Mouse (Mus musculus) thymus, postnatal 14 days (tissue): Measurements from ENCODE around the gene Afg3l1.
"Not testable (repeated sequence)": the region's sequence is repeated elsewhere in the genome, so short reads cannot be mapped to it uniquely, and the experiment has no call there.

Experiments
- DNase-seq: peaks from one replicate; pipeline ENCODE4 v3.0.0; 2021

Afg3l1 gene

DNA sequence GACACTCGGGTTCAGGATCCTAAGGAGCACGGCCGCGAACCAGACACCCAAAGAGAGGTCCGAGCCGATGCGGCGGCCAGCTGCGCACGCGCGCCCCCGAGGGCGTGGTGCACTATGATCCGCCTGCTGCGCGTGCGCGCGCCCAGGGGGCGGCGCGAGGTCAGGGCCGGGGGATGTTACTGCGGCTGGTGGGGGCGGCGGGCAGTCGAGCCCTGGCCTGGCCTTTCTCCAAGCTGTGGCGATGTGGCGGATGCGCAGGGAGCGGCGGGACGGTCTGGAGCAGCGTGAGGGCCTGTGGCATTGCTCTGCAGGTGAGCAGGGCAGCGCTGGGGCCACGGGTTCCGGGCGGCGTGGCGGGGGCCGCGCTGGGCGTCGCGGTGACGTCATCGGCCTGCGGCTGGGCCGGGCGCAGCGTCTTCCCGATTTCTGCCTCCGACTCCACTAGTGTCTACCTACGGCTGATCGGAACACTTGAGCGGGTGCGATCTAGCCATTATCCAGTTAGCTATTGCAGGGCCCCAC lies at the start of gene Afg3l1:
Gene Afg3l1, plus strand, starts transcription at position 167 of the 522 bp plus-strand sequence.
- peak; percentile 93 for DNase-seq

GRCm38 (mm10) chr8:123428343-123428893 lies 49.3 kb upstream of the Afg3l1 start:
- no peak for DNase-seq

GRCm38 (mm10) chr8:123428939-123429721 lies 48.6 kb upstream of the Afg3l1 start:
- DNase-seq, result no peak

DNA sequence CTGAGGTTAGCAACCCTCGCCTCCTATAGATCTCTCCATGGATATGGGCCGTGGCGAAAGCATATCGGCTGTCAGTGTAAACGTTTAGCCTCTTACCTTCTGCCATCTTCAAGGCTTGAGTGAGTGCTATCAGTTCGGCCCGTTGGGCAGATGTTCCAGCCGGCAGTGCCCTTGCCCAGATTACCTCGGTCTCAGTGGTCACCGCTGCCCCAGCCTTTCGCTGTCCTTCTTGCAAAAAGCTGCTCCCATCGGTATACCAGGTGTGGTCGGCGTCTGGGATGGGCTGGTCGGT lies 48.0 kb upstream of the Afg3l1 start:
- not testable (repeated sequence) for DNase-seq

DNA sequence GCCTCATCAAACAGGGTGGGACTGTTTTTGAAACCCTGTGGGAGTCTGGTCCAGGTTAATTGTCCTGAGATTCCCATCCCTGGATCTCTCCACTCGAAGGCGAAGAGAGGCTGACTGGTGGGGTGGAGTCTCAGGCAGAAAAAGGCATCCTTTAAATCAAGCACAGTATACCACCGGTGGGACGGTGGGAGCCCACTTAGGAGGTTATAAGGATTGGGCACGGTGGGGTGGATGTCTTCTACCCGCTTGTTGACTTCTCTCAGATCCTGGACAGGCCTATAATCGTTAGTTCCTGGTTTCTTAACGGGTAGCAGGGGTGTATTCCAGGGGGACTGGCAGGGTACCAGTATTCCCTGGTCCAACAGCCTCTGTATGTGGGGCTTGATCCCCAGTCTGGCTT lies 46.8 kb upstream of the Afg3l1 start:
- not testable (repeated sequence) for DNase-seq

GRCm38 (mm10) chr8:123431616-123432365 lies 45.9 kb upstream of the Afg3l1 start:
- DNase-seq, result no peak

GRCm38 (mm10) chr8:123432381-123432780 lies 45.3 kb upstream of the Afg3l1 start:
- no peak for DNase-seq

DNA sequence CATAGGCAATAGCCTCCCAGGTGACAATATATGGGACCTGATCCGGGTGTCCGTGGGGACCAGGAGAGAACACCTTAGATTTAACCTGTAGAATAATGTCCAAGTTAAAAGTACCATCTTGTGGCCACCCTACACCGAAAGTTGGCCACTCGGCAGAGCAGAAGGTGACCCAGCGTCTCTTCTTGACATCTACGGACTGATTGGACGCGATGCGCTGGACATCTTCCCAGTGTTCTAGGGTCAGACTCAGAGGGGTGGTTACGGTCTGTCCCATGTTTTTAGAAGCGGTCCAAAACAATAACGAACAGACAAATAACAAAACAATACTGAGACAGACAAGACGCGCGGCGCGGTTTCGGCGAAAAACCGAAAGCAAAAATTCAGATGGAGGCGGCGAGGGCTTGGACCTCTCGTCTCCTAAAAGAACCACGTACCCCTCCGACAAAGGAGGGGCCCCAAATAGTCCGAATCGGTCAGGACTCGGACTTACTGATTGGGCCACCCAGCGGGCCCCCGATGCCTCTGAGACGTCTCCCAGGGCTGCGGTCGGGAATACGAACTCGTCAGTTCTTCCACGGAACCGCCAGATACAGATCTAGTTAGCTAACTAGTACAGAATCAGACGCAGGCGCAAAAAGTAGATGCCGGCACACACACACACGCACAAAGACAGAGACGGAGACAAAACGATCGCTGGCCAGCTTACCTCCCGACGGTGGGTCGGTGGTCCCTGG lies 44.3 kb upstream of the Afg3l1 start:
- DNase-seq, result not testable (repeated sequence)

GRCm38 (mm10) chr8:123441788-123442187 lies 35.9 kb upstream of the Afg3l1 start:
- no peak for DNase-seq

DNA sequence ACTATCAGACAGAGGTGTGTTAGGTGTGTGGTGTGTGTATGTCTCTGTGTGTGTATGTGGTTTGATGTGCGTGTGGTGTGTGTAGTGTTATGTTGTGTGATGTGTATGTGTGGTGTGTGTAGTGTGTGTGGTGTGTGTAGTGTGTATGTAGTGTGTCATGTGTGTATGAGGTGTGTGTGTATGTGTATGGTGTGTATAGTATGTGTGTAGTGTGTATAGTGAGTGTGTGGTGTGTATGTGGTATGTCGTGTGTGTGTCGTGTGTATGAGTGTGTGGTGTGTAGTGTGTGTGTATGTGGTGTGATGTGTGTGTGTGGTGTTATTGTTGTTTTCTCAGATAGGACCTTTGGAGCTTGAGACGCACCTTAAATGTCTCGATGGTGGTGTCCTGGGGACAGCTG lies 35.4 kb upstream of the Afg3l1 start:
- no peak for DNase-seq

DNA sequence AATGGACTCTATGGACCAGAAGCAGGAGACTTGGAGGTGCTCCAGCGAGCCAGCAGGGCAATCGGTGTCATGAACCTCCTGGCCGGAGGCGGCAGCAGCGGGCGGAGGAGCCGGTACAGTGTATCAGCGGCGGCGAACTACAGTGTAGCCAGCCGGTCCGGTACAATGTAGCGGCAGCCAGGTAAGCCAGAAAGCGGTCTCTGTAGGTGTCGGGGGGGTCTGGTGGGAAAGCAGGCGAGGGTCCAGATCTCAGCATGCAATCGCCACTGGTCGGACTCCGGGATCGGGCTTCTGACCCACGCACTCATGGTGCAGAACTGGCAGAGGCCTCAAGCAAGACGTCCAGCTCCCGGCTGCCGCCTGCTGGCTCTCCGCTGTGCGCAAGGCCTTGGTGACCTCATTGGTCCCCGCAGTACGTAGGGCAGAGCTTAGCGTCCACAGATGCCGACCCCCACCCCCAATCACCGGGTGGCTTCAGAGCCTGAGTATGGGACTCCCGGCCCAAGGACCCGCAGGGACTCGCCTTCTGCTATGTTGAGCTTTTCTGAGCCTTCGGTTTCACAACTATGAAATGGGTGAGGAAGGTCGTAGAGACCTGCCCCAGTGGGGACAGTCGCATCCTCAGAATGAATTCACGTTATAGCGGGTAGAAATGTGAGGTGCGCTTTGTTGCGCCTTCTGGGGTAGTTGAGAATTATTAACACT lies 34.7 kb upstream of the Afg3l1 start:
- peak; percentile 94 for DNase-seq

- no peak for DNase-seq
These were observed 34.2 kb upstream of the Afg3l1 start for GRCm38 (mm10) chr8:123443576-123443921.

DNA sequence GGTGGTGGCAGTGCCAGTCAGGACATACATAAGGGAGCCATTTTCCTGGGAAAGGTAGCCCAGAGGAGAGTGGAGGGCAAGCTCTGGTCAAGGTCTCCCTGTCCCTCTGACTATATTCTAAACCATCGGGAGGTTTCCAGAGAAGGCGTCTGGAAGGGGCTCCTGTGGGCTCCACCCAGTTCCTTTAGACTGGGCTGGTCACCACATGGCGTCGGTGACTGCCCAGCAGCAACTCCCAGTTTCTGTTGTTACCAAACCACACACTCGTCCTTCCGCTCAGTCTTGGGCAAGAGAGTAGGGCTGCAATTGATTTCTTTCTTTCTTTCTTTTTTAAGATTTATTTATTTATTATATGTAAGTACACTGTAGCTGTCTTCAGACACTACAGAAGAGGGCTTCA lies 33.6 kb upstream of the Afg3l1 start:
- no peak for DNase-seq

GRCm38 (mm10) chr8:123445981-123446380 lies 31.7 kb upstream of the Afg3l1 start:
- no peak for DNase-seq

DNA sequence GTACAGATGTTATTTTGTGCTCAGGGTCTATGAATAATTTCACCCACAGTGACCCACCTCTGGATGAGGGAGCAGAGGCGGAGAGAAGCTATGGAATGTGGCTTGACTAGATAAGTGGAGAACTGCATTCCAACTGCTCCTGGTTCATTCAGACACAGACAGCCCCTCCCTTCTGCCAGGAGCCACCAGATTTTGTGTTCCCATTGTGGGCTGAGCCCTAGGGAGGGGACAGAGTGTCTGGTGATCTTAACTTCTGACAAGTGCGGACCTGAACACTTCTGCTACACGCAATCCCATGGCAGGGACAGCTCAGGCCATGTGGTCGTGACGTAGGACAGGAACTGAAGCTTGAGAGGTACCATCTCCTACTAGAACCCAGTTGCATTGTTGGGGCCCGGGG lies 30.9 kb upstream of the Afg3l1 start:
- DNase-seq, result no peak

- DNase-seq, result no peak
These were observed 26.9 kb upstream of the Afg3l1 start for GRCm38 (mm10) chr8:123450783-123451182.

DNA sequence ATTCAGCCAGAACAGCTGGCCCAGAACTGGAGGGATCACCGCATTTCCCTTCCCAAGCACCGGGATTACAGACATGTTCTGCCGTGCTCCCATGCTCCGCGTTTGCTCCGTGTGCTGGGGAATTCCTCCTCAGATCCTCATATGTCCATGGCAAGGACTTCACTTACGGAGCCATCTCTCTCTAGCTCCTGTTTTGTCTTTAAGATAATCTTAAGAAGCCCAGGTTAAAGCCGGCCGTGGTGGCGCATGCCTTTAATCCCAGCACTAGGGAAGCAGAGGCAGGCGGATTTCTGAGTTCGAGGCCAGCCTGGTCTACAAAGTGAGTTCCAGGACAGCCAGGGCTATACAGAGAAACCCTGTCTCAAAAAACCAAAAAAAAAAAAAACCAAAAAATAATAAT lies 26.0 kb upstream of the Afg3l1 start:
- DNase-seq, result not testable (repeated sequence)

- DNase-seq, result no peak
These were observed 25.6 kb upstream of the Afg3l1 start for GRCm38 (mm10) chr8:123452149-123452548.

DNA sequence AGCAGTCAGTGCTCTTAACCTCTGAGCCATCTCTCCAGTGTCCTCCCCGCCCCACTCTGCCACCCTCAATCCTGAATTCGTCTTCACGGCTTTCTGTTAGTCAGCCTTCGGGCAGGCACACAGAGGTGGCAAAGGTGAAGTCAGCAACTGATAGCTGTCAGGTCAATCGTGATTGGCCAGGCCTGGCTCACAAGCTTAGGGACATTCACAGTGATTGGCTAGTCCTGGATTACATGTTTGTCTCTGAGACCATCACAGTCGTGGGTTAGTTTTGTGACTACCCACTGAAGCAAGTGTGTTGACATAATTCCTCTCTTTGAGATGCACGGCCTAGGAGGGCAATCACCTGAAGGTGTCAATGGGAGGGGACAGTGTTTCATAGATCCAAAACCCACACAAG lies 24.4 kb upstream of the Afg3l1 start:
- DNase-seq, result no peak

- DNase-seq, result no peak
These were observed 23.8 kb upstream of the Afg3l1 start for GRCm38 (mm10) chr8:123453951-123454350.

- DNase-seq, result no peak
These were observed 23.1 kb upstream of the Afg3l1 start for GRCm38 (mm10) chr8:123454559-123454958.

- no peak for DNase-seq
These were observed 14.1 kb upstream of the Afg3l1 start for GRCm38 (mm10) chr8:123463651-123464050.

DNA sequence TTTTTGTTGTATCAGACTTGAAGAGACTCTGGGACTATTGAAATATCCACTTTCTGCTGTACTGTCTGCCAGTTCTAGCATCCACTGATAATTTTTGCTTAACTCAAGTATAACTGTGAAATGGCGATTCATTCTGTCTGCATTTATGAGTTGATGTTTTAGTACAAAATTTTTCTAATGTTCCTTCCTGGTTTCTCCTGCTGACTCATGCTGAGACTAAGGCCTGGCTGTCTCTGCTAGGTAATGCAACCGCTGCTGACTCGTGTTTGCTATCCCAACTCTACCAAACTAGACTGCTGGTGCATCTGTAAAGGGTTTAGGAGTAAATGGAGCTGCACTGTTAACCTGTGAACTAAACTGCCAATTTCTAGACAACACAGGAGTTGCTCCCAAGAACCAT lies 10.2 kb upstream of the Afg3l1 start:
- DNase-seq, result no peak
